Mouse (Mus musculus): ENCODE results near the gene Osgin1. TPM values are rescaled to one million over a fixed set of nuclear protein-coding genes. Genes with fewer than 3 reads are reported as not detected.
A peak's percentile ranks its signal among the peaks of the same experiment; 100 is the strongest.

The Osgin1 gene
- polyA plus RNA-seq, 1 experiment from 2014 or later, result 0.35 TPM

DNA sequence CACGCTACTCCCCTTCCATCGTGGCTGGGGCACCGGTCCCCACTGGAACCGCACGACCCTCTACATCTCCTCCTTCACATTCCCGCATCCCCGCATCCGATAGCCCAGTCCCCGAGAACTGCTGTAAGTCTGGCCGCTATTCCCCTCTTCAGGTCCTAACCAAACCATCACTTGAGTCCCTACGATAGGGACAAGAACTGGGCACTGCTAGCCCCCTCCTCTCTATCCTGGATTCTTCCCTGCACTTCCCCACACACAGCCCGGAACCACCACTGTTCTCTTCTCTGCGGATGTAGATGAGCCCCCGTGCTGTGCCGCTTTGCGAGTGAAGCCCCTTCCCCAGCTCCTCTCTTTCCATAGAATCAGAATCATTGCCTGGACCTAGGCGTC, 13.9 kb downstream of the Osgin1 start:
- Histone ChIP-seq H3K4me1 (replicated peaks; ENCODE audit: control insufficient read depth, insufficient read depth, low read length) (no peaks in the 10 kb centered on the region), H3K36me3 (replicated peaks; ENCODE audit: control insufficient read depth, insufficient read depth) (no peaks in the 10 kb centered on the region), H3K4me3 (replicated peaks; ENCODE audit: low read length) (peak overlapping the region; percentile 72), H3K4me2 (replicated peaks) (peak overlapping the region; percentile 87), H3K27ac (no peak overlapping the region), H3K9me3 (ENCODE audit: control insufficient read depth, low read length) (no peaks in the 10 kb centered on the region), H3K27me3 (ENCODE audit: control insufficient read depth, insufficient read depth, low read length) (peaks cover 8% of the 10 kb centered on the region; the same call in 1 of the 2 replicates), H3K9ac (peak overlapping the region; percentile 79)
- no peak for DNase-seq (ENCODE audit: low spot score)
- no peak for ATAC-seq (ENCODE audit: low FRiP score)
- WGBS, result under 1% methylated on average over 17 of the region's 17 CpGs

DNA sequence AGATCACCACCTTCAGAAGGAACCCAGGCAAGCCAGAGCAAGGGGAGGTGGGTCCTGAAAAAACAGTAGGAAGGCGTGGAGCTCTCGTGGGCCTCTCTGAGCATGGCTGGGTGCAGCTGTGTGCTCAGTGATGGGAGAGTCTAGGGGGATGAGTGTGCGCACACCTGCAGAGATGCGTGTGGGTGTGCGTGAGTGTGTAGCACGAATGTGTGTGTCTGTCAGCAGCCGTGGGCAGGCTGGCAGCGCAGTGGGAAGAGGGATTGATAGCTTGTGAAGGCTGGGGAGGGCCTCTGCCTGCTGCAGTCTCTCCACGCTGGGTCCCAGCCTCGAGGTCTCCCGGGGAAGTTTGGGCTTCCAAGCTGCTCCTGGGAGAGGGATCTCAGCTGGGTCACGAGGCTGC, 15.7 kb downstream of the Osgin1 start:
- Histone ChIP-seq H3K4me1 (replicated peaks; ENCODE audit: control insufficient read depth, insufficient read depth, low read length) (no peaks in the 10 kb centered on the region), H3K36me3 (replicated peaks; ENCODE audit: control insufficient read depth, insufficient read depth) (no peaks in the 10 kb centered on the region), H3K27me3 (ENCODE audit: control insufficient read depth, insufficient read depth, low read length) (peaks cover 8% of the 10 kb centered on the region; the same call in 1 of the 2 replicates), H3K4me2 (replicated peaks) (no peak overlapping the region), H3K9me3 (ENCODE audit: control insufficient read depth, low read length) (no peaks in the 10 kb centered on the region), H3K4me3 (replicated peaks; ENCODE audit: low read length) (no peak overlapping the region), H3K9ac (no peak overlapping the region), H3K27ac (no peak overlapping the region)
- DNase-seq (ENCODE audit: low spot score) (no peak), ATAC-seq (ENCODE audit: low FRiP score) (no peak)
- WGBS, result 74% methylated on average over 12 of the region's 12 CpGs

DNA sequence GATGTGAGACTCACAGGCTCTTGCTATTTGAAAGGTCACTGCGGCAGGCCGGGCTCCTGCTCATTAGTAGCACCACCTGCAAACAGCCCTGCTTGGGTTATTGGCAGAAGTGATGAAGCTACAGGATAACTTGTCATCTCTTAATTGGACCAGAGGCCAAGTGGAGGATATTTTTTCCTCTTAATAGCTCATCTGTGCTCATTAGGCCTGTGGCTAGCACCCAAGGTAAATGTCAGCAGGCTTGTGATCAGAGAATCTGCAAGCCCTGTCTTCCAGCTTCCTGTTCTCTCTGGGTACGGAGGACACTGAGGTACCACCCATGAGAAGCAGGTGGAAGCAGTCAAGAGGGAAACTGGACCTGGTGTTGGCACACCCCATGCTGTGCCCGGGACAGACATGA, 17.2 kb downstream of the Osgin1 start:
- 85% methylated on average over 4 of the region's 4 CpGs for WGBS

DNA sequence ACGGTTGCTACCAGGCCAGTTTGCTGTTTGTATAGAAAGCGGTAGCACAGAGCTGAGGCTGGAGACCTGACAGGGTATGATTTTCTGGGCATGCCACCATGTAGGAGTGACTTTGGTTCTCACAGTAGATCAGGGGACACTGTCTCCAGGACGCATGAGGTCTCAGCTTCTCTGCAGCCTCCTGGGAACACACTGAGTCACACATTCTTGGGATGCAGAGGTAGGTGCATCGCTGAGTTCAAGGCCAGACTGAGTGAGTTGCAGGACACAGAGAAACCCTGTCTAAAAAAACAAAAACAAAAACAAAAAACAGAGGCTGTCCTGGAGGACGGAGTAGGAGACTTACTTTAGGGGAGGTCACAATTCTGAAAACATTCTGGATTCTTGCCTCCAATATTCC, 19.0 kb downstream of the Osgin1 start:
- no peak overlapping the region for H3K4me3 ChIP-seq (replicated peaks; ENCODE audit: low read length)
- H3K9me3 ChIP-seq (ENCODE audit: control insufficient read depth, low read length), result no peaks in the 10 kb centered on the region
- no peaks in the 10 kb centered on the region for H3K4me1 ChIP-seq (replicated peaks; ENCODE audit: control insufficient read depth, insufficient read depth, low read length)
- peaks cover 8% of the 10 kb centered on the region; the same call in 1 of the 2 replicates for H3K27me3 ChIP-seq (ENCODE audit: control insufficient read depth, insufficient read depth, low read length)
- H3K4me2 ChIP-seq (replicated peaks), result no peak overlapping the region
- no peaks in the 10 kb centered on the region for H3K36me3 ChIP-seq (replicated peaks; ENCODE audit: control insufficient read depth, insufficient read depth)
- no peak overlapping the region for H3K9ac ChIP-seq
- no peak overlapping the region for H3K27ac ChIP-seq
- DNase-seq (ENCODE audit: low spot score) (no peak), ATAC-seq (ENCODE audit: low FRiP score) (no peak)
- 93% methylated on average over 5 of the region's 5 CpGs for WGBS

More for the DNA sequence above, 17.2 kb downstream of the Osgin1 start:
- Histone ChIP-seq H3K9ac (no peak overlapping the region), H3K9me3 (ENCODE audit: control insufficient read depth, low read length) (no peaks in the 10 kb centered on the region), H3K27me3 (ENCODE audit: control insufficient read depth, insufficient read depth, low read length) (peaks cover 8% of the 10 kb centered on the region; the same call in 1 of the 2 replicates), H3K4me2 (replicated peaks) (no peak overlapping the region), H3K4me1 (replicated peaks; ENCODE audit: control insufficient read depth, insufficient read depth, low read length) (no peaks in the 10 kb centered on the region), H3K27ac (no peak overlapping the region), H3K36me3 (replicated peaks; ENCODE audit: control insufficient read depth, insufficient read depth) (no peaks in the 10 kb centered on the region), H3K4me3 (replicated peaks; ENCODE audit: low read length) (no peak overlapping the region)
- ATAC-seq (ENCODE audit: low FRiP score) (no peak), DNase-seq (ENCODE audit: low spot score) (no peak)

DNA sequence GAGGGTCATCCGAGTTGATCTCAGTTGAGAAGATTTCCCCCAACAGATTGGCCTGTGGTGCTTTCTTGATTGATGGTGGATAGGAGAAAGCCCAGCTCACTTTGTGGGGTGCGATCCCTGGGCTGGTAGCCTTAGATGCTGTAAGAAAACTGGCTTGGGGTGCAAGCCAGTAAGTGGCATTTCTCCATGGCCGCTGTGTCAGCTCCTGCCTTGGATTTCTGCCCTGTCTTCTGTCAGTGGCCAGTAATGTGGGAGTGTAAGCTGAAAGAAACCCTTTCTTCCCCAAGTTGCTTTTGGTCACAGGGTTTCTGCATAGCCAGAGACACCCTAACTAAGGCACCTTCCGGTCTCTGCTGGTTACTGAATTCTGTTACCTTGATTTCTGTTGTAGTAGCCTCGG, 22.1 kb downstream of the Osgin1 start:
- H3K27me3 ChIP-seq (ENCODE audit: control insufficient read depth, insufficient read depth, low read length), result no peaks in the 10 kb centered on the region
- no peaks in the 10 kb centered on the region for H3K9me3 ChIP-seq (ENCODE audit: control insufficient read depth, low read length)
- ATAC-seq (ENCODE audit: low FRiP score) (no peak), DNase-seq (ENCODE audit: low spot score) (no peak)
- H3K4me1 ChIP-seq (replicated peaks; ENCODE audit: control insufficient read depth, insufficient read depth, low read length), result peaks cover 12% of the 10 kb centered on the region; the same call in 1 of the 2 replicates
- H3K9ac ChIP-seq, result no peak overlapping the region
- H3K36me3 ChIP-seq (replicated peaks; ENCODE audit: control insufficient read depth, insufficient read depth), result no peaks in the 10 kb centered on the region
- no peak overlapping the region for H3K4me3 ChIP-seq (replicated peaks; ENCODE audit: low read length)
- H3K4me2 ChIP-seq (replicated peaks), result no peak overlapping the region
- 82% methylated on average over 5 of the region's 5 CpGs for WGBS
- no peak overlapping the region for H3K27ac ChIP-seq

DNA sequence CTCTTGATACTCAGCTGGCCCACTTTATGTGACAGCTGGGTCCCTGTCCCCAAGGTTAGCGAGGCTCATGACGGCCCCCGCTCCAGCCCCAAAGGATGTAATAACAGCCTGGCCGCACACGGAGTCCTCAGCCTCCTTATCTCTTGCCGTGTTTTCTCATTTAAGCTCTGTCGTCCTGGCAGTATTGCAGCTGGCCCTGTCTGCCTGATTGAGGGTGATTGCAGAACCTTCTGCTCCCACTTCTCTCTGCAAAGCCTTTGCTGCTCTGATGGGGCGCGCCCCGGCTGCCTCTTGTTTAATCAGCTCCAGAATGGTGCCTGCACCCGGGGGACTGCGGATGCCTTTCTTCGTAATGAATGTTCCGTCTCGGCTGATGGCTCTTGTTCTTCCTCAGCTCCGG, 25.8 kb downstream of the Osgin1 start:
- ATAC-seq (ENCODE audit: low FRiP score), result no peak
- Histone ChIP-seq H3K9ac (no peak overlapping the region), H3K4me2 (replicated peaks) (no peak overlapping the region)

DNA sequence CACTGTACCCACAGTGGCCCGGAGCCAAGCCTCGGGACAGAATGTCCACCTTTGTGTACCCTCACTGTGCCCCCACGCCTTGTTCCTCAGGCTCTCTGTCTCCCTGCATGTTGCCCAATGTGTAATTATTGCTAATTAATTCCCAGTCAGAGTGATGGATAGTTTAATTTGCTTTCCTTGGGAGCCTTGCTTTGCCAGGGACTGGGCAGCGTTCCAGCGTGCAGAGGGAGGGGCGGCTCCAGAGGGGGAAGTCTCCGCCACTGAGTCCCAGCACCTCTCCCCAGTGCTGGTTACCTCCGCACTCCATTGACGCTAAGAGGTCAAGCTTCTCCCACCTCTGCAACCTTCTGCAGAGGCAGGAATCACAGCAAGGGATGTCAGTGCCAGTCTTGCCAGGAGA, 27.4 kb downstream of the Osgin1 start:
- H3K4me1 ChIP-seq (replicated peaks; ENCODE audit: control insufficient read depth, insufficient read depth, low read length), result peaks cover 41% of the 10 kb centered on the region

More for the DNA sequence above, 25.8 kb downstream of the Osgin1 start:
- Histone ChIP-seq H3K36me3 (replicated peaks; ENCODE audit: control insufficient read depth, insufficient read depth) (no peaks in the 10 kb centered on the region), H3K27ac (peak overlapping the region; percentile 49), H3K4me3 (replicated peaks; ENCODE audit: low read length) (no peak overlapping the region), H3K27me3 (ENCODE audit: control insufficient read depth, insufficient read depth, low read length) (no peaks in the 10 kb centered on the region), H3K4me1 (replicated peaks; ENCODE audit: control insufficient read depth, insufficient read depth, low read length) (peaks cover 27% of the 10 kb centered on the region; the same call in 1 of the 2 replicates), H3K9me3 (ENCODE audit: control insufficient read depth, low read length) (no peaks in the 10 kb centered on the region)
- DNase-seq (ENCODE audit: low spot score), result peak; percentile 69
- WGBS, result 18% methylated on average over 16 of the region's 16 CpGs

DNA sequence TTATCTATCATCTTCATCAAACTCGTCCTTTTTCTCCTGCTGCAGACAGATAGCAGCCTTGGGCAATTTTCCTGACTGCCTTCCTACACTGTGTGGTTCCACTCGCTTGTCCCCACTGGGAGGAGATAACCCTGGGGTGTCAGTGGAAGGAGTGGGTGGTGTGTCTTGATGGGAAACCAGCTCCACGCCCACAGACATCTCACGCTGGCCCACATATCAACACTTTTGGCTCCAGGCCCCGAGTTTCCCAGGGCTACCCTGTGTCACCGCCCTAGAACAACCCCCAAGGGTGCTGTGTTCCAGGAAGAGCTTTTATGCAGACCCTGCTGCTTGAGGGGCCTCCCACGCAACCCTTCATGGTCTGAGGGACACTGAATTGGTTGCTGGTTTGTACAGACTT, 29.8 kb downstream of the Osgin1 start:
- no peaks in the 10 kb centered on the region for H3K9me3 ChIP-seq (ENCODE audit: control insufficient read depth, low read length)
- 0 out of 2 replicates have a peak, but pooled peaks cover 3% of the 10 kb centered on the region for H3K27me3 ChIP-seq (ENCODE audit: control insufficient read depth, insufficient read depth, low read length)
- H3K36me3 ChIP-seq (replicated peaks; ENCODE audit: control insufficient read depth, insufficient read depth), result no peaks in the 10 kb centered on the region
- H3K27ac ChIP-seq, result no peak overlapping the region
- H3K4me2 ChIP-seq (replicated peaks), result no peak overlapping the region
- ATAC-seq (ENCODE audit: low FRiP score) (no peak), DNase-seq (ENCODE audit: low spot score) (no peak)
- WGBS, result 25% methylated on average over 7 of the region's 7 CpGs
- H3K9ac ChIP-seq, result no peak overlapping the region
- H3K4me3 ChIP-seq (replicated peaks; ENCODE audit: low read length), result no peak overlapping the region
- H3K4me1 ChIP-seq (replicated peaks; ENCODE audit: control insufficient read depth, insufficient read depth, low read length), result peaks cover 50% of the 10 kb centered on the region

More for the DNA sequence above, 27.4 kb downstream of the Osgin1 start:
- ATAC-seq (ENCODE audit: low FRiP score) (peak; percentile 52; the same call in 1 of the 2 replicates), DNase-seq (ENCODE audit: low spot score) (peak; percentile 78)
- Histone ChIP-seq H3K36me3 (replicated peaks; ENCODE audit: control insufficient read depth, insufficient read depth) (no peaks in the 10 kb centered on the region), H3K4me2 (replicated peaks) (no peak overlapping the region), H3K9ac (no peak overlapping the region), H3K4me3 (replicated peaks; ENCODE audit: low read length) (no peak overlapping the region), H3K9me3 (ENCODE audit: control insufficient read depth, low read length) (no peaks in the 10 kb centered on the region), H3K27me3 (ENCODE audit: control insufficient read depth, insufficient read depth, low read length) (no peaks in the 10 kb centered on the region), H3K27ac (peak overlapping the region; percentile 27)
- WGBS, result 37% methylated on average over 9 of the region's 9 CpGs

DNA sequence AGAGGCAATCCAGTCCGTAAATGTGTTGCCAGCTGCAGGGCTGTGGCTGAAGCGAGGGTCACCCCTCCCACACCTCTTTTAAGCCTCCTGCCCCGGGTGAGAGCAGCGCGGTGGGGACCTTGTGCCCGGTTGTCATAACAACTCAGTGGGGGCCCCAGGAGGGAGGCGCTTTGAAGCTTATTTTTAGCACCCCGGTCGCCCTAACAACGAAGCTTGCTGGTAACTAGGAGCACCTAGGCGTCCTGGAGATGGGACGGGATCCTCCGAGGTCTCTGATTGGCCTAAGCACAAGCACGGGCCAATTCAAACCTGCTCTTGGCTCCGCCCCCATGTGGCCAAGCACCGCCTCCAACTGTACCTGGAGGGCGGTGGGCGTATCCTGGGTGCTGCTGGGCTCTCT, 32.2 kb downstream of the Osgin1 start:
- H3K9ac ChIP-seq, result no peak overlapping the region
- H3K4me2 ChIP-seq (replicated peaks), result peak overlapping the region; percentile 39
- 0 out of 2 replicates have a peak, but pooled peaks cover 3% of the 10 kb centered on the region for H3K27me3 ChIP-seq (ENCODE audit: control insufficient read depth, insufficient read depth, low read length)
- ATAC-seq (ENCODE audit: low FRiP score) (no peak), DNase-seq (ENCODE audit: low spot score) (no peak)
- H3K4me1 ChIP-seq (replicated peaks; ENCODE audit: control insufficient read depth, insufficient read depth, low read length), result peaks cover 37% of the 10 kb centered on the region
- H3K4me3 ChIP-seq (replicated peaks; ENCODE audit: low read length), result no peak overlapping the region
- no peaks in the 10 kb centered on the region for H3K36me3 ChIP-seq (replicated peaks; ENCODE audit: control insufficient read depth, insufficient read depth)
- WGBS, result 1% methylated on average over 18 of the region's 18 CpGs
- 0 out of 2 replicates have a peak overlapping the region, but pooled peaks have one; percentile 54 for H3K27ac ChIP-seq
- no peaks in the 10 kb centered on the region for H3K9me3 ChIP-seq (ENCODE audit: control insufficient read depth, low read length)

DNA sequence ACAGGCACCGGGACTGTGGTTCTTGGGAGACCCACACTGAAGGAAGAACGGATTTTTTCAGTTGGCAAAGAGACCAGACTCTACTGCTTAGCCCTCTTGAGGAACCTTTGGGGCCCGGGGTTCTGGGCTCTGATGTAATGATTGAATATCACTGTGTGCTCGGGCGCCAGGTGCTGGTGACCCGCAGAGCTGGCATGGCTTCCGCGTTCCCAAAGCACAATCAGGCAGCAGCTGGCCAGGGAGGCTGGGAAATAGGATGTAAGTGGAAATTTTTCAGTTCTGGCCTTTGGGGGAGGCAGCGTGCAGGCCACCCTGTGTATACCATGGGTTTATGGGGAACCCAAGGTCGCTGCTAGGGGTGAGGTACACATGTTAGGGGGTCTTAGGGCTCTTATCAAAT, 32.9 kb downstream of the Osgin1 start:
- ATAC-seq (ENCODE audit: low FRiP score) (no peak), DNase-seq (ENCODE audit: low spot score) (no peak)
- Histone ChIP-seq H3K4me3 (replicated peaks; ENCODE audit: low read length) (no peak overlapping the region), H3K27me3 (ENCODE audit: control insufficient read depth, insufficient read depth, low read length) (0 out of 2 replicates have a peak, but pooled peaks cover 3% of the 10 kb centered on the region), H3K4me1 (replicated peaks; ENCODE audit: control insufficient read depth, insufficient read depth, low read length) (peaks cover 30% of the 10 kb centered on the region), H3K9ac (no peak overlapping the region), H3K36me3 (replicated peaks; ENCODE audit: control insufficient read depth, insufficient read depth) (no peaks in the 10 kb centered on the region), H3K27ac (peak overlapping the region; percentile 54; the same call in 1 of the 2 replicates), H3K4me2 (replicated peaks) (no peak overlapping the region; the same call in 1 of the 2 replicates), H3K9me3 (ENCODE audit: control insufficient read depth, low read length) (no peaks in the 10 kb centered on the region)
- 53% methylated on average over 10 of the region's 10 CpGs for WGBS
